Mouse (Mus musculus) kidney, adult 11 months (tissue): ENCODE results near the gene Lclat1.
A peak's percentile ranks its signal among the peaks of the same experiment; 100 is the strongest.

Experiments used
- DNase-seq: peaks from one replicate; pipeline ENCODE4 v3.0.0; 2022

Gene Lclat1

GRCm38 (mm10) chr17:73091368-73091767, 16.4 kb upstream of the Lclat1 start:
- DNase-seq: no peak

- DNase-seq: no peak
These were observed 15.4 kb upstream of the Lclat1 start for GRCm38 (mm10) chr17:73092103-73093097.

- DNase-seq: no peak
These were observed 12.7 kb upstream of the Lclat1 start for GRCm38 (mm10) chr17:73095070-73095469.

GRCm38 (mm10) chr17:73095585-73095984, 12.2 kb upstream of the Lclat1 start:
- no peak for DNase-seq

- DNase-seq: no peak
These were observed 11.3 kb upstream of the Lclat1 start for GRCm38 (mm10) chr17:73096484-73096883.

GRCm38 (mm10) chr17:73098636-73099035, 9.1 kb upstream of the Lclat1 start:
- no peak for DNase-seq

- DNase-seq: no peak
These were observed 7.4 kb upstream of the Lclat1 start for GRCm38 (mm10) chr17:73100396-73100795.

GRCm38 (mm10) chr17:73102538-73102937, 5.2 kb upstream of the Lclat1 start:
- DNase-seq: no peak

GRCm38 (mm10) chr17:73108170-73108887, 544 bp downstream of the Lclat1 start:
- DNase-seq: peak; percentile 13

- no peak for DNase-seq
These were observed 1.1 kb downstream of the Lclat1 start for GRCm38 (mm10) chr17:73108888-73109259.

GRCm38 (mm10) chr17:73112128-73112527, 4.3 kb downstream of the Lclat1 start:
- DNase-seq: no peak

- peak; percentile 41 for DNase-seq
These were observed 4.8 kb downstream of the Lclat1 start for GRCm38 (mm10) chr17:73112601-73113000.

GRCm38 (mm10) chr17:73113230-73113629, 5.4 kb downstream of the Lclat1 start:
- peak; percentile 59 for DNase-seq

GRCm38 (mm10) chr17:73118134-73118533, 10.3 kb downstream of the Lclat1 start:
- DNase-seq: no peak

GRCm38 (mm10) chr17:73118702-73119101, 10.9 kb downstream of the Lclat1 start:
- DNase-seq: no peak

GRCm38 (mm10) chr17:73119150-73119549, 11.4 kb downstream of the Lclat1 start:
- DNase-seq: no peak

GRCm38 (mm10) chr17:73120545-73120944, 12.8 kb downstream of the Lclat1 start:
- no peak for DNase-seq

- no peak for DNase-seq
These were observed 13.9 kb downstream of the Lclat1 start for GRCm38 (mm10) chr17:73121726-73122125.

GRCm38 (mm10) chr17:73126349-73126748, 18.6 kb downstream of the Lclat1 start:
- DNase-seq: no peak

GRCm38 (mm10) chr17:73126903-73127302, 19.1 kb downstream of the Lclat1 start:
- no peak for DNase-seq

GRCm38 (mm10) chr17:73136562-73137484, 29.0 kb downstream of the Lclat1 start:
- no peak for DNase-seq

GRCm38 (mm10) chr17:73138217-73138616, 30.4 kb downstream of the Lclat1 start:
- no peak for DNase-seq

GRCm38 (mm10) chr17:73142029-73142428, 34.2 kb downstream of the Lclat1 start:
- no peak for DNase-seq
